Mouse (Mus musculus) kidney, embryonic 16.5 days (tissue): ENCODE data around the gene Taf1c. TPM values are rescaled to one million over a fixed set of nuclear protein-coding genes. Genes with fewer than 3 reads are reported as not detected.
A peak's percentile ranks its signal among the peaks of the same experiment; 100 is the strongest.

Source experiments
- ATAC-seq: fragments of 200-750 bp; cut with Nextera tagmentation; 2 replicates; pipeline ENCODE4 v1.8.0; 2017; ENCODE audit warnings: moderate TSS enrichment; ENCODE audit not compliant: low FRiP score, low TSS enrichment
- H3K27ac ChIP-seq: fragments of 300-500 bp; sonication (generic); 2 replicates; pipeline ENCODE4 v1.5.1; 2014; ENCODE audit warnings: low read length
- H3K27me3 ChIP-seq: fragments of 300-500 bp; sonication (generic); 2 replicates; pipeline ENCODE4 v1.6.1; 2014; ENCODE audit warnings: low read length, control low read depth, mixed read lengths; ENCODE audit not compliant: insufficient read depth
- H3K36me3 ChIP-seq: fragments of 300-500 bp; sonication (generic); 2 replicates; pipeline ENCODE4 v1.6.1; 2014; ENCODE audit warnings: low read length, control low read depth, mixed read lengths; ENCODE audit not compliant: insufficient read depth
- H3K4me1 ChIP-seq: fragments of 300-500 bp; sonication (generic); 2 replicates; pipeline ENCODE4 v1.6.1; 2014; ENCODE audit warnings: low read length, control low read depth, mixed read lengths; ENCODE audit not compliant: insufficient read depth
- H3K4me2 ChIP-seq: fragments of 300-500 bp; sonication (generic); replicated peaks from 2 replicates; pipeline ENCODE4 v1.6.1; 2014; ENCODE audit warnings: low read depth, low read length
- H3K4me3 ChIP-seq: fragments of 300-500 bp; sonication (generic); 2 replicates; pipeline ENCODE4 v1.5.1; 2014; ENCODE audit warnings: mild to moderate bottlenecking, low read length
- H3K9ac ChIP-seq: fragments of 300-500 bp; sonication (generic); replicated peaks from 2 replicates; pipeline ENCODE4 v1.6.1; 2014; ENCODE audit warnings: low read length
- H3K9me3 ChIP-seq: fragments of 300-500 bp; sonication (generic); 2 replicates; pipeline ENCODE4 v1.6.1; 2016; ENCODE audit warnings: low read length, control low read depth
- WGBS: fragments of 180-500 bp; shearing (Covaris S2); extraction: QIAGEN DNeasy Blood & Tissue Kit; methylation state at CpG from one replicate; pipeline ENCODE4 v1.1.7; 2014; 5-methylcytosine and 5-hydroxymethylcytosine counted together
- polyA plus RNA-seq: library from polyadenylated mRNA; unstranded; fragments of >200 nt; fragmentation: Nextera tagmentation; extraction: Ambion mirVana; gene quantifications from 2 replicates; pipeline ENCODE4 v1.2.1, GENCODE M21; 2015

Taf1c gene
- polyA plus RNA-seq, 1 experiment from 2014 or later, result 15.5 TPM

DNA sequence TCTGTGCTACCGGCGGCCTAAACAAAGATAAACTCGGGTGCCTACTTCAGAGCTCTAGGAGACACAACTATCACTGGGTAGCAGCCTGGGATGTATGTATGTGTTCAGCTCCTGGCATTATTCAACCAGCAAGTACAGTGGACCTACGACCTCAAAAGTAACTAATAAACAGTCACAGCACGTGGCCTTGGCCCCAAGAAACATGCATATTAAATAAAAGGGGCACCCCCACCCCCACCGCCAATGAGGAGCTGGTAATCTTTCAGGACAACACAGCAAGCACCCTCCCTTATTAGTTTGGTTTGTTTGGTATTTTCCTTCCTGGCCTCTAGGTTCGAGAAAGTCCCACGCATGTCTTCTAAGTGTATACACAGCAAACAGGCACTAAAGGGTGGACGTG lies 36.8 kb downstream of the Taf1c start:
- H3K27ac ChIP-seq, result no peak overlapping the region
- H3K27me3 ChIP-seq, result no peaks in the 10 kb centered on the region
- H3K36me3 ChIP-seq, result peaks cover 23% of the 10 kb centered on the region; the same call in 1 of the 2 replicates
- no peak for ATAC-seq
- H3K4me2 ChIP-seq, result no peak overlapping the region
- H3K4me3 ChIP-seq, result no peak overlapping the region
- WGBS, result 84% methylated on average over 9 of the region's 9 CpGs
- H3K9me3 ChIP-seq, result no peaks in the 10 kb centered on the region
- no peak overlapping the region for H3K9ac ChIP-seq
- no peaks in the 10 kb centered on the region for H3K4me1 ChIP-seq

DNA sequence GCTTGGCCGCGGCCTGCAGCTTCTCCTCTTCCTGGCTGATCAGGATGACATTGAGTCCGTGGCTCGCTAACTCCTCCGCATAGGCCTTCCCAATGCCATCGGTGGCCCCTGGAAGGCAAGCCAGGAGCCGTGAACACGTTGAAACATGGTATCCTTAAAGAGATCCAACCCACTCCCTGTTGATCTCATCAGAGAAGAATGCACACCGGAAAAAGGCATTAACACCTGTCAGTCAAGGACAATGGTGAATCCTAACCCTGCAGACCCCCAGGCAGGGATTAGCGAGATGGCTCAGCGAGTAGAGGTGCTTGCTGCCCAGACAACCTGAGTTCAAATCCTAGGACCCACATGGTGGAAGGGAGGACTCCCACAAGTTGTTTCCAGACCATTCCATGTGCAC lies 38.7 kb downstream of the Taf1c start:
- H3K4me3 ChIP-seq, result no peak overlapping the region
- no peaks in the 10 kb centered on the region for H3K9me3 ChIP-seq
- no peak overlapping the region for H3K27ac ChIP-seq
- no peaks in the 10 kb centered on the region for H3K27me3 ChIP-seq
- no peak overlapping the region for H3K4me2 ChIP-seq
- H3K4me1 ChIP-seq, result no peaks in the 10 kb centered on the region
- no peak overlapping the region for H3K9ac ChIP-seq
- H3K36me3 ChIP-seq, result peaks cover 29% of the 10 kb centered on the region; the same call in 1 of the 2 replicates
- no peak for ATAC-seq
- WGBS, result 77% methylated on average over 11 of the region's 11 CpGs

DNA sequence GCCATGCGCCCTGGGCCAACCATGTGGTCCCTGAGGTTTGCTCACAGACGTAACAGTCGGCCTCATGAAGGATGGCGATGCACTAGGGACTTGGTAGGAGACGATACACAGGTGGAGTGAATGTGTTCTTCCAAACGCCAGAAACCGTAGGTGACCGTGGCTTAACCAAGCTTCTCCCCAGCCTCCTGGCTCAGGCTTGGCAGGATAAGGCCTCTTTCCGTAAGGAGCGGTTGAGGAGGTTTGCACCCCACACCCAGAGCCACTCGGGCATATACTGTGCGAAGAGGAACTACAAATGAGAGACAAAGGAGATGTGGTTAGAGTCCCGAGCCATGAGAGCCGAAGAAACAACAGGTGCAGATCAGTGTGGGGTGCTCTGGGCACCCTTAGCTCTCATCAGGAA lies 41.2 kb downstream of the Taf1c start:
- WGBS, result 90% methylated on average over 14 of the region's 14 CpGs
- no peak overlapping the region for H3K4me3 ChIP-seq
- H3K27ac ChIP-seq, result no peak overlapping the region
- peaks cover 29% of the 10 kb centered on the region; the same call in 1 of the 2 replicates for H3K36me3 ChIP-seq
- H3K4me1 ChIP-seq, result peaks cover 4% of the 10 kb centered on the region; the same call in 1 of the 2 replicates
- no peak for ATAC-seq
- H3K9me3 ChIP-seq, result no peaks in the 10 kb centered on the region
- no peak overlapping the region for H3K9ac ChIP-seq
- no peaks in the 10 kb centered on the region for H3K27me3 ChIP-seq
- H3K4me2 ChIP-seq, result no peak overlapping the region

DNA sequence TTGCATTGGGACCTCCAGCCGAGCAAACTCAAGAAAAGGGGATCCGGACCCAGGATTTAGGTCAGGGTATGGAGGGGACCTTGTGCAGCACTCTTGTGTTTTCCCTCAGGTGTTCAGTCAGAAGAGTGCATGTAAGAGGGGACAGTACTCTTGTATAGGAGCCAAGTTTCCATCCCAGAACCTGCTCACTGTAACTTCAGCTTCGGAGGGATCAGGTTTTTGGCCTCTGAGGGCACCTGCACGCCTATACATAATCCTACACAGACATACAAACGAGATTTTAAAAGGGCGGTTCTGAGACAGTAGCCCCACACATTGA lies 45.7 kb downstream of the Taf1c start:
- Histone ChIP-seq H3K36me3 (peaks cover 17% of the 10 kb centered on the region; the same call in 1 of the 2 replicates), H3K27ac (peak overlapping the region; percentile 76), H3K4me1 (peaks cover 21% of the 10 kb centered on the region), H3K9me3 (no peaks in the 10 kb centered on the region), H3K27me3 (no peaks in the 10 kb centered on the region), H3K9ac (peak overlapping the region; percentile 78), H3K4me2 (no peak overlapping the region), H3K4me3 (no peak overlapping the region)
- no peak for ATAC-seq
- 91% methylated on average over 6 of the region's 6 CpGs for WGBS

DNA sequence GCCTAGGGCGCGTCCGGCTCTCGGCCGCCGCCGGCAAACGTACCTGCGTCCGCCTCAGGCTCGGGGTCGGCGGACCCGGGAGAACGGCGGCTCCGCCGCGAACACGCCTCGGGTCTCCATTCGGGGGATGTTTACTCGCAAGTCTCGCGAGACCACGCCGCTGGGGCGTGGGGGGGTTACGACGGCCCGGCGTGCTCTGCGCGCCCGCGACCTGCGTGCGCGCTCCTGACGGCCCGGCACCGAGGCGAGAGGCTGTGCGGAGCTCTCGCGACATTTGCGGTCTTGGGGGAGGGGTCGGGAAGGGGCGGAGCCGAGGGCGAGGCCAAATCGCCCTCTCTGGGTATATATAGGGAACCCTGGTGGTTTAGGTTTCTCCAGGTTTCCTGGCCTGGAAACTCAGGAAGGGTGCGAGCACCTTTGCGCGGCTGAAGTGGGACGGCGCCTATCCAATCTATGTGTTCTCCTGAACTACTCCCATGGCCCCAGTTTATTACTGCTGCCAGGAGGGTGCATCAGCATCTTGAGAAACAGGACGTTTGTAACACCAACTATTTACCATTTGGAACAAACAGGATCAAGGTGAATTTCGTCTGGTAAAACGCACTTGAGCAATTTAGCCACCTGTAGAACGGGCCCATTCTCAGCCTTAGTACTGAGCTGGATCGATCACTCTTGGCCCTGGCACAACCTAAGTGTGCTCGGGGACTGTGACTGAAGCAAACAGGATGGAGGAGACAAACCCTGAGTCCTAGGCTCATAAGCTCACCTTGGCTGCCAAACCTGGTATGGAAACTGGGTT lies 46.2 kb downstream of the Taf1c start, which contains the start of gene Mbtps1:
Gene Mbtps1 (minus strand): TSS at position 133 of the 799 bp plus-strand sequence.
- H3K4me2 ChIP-seq, result peak within 1 kb of the TSS; percentile 83
- H3K4me1 ChIP-seq, result peaks cover 21% of the 10 kb centered on the region
- ATAC-seq, result peak; percentile 97
- H3K27ac ChIP-seq, result peak within 1 kb of the TSS; percentile 92
- H3K9ac ChIP-seq, result peak within 1 kb of the TSS; percentile 90
- H3K36me3 ChIP-seq, result peaks cover 12% of the 10 kb centered on the region; the same call in 1 of the 2 replicates
- H3K27me3 ChIP-seq, result no peaks in the 10 kb centered on the region
- 5% methylated on average over 63 of the region's 63 CpGs for WGBS
- no peaks in the 10 kb centered on the region for H3K9me3 ChIP-seq
- H3K4me3 ChIP-seq, result peak within 1 kb of the TSS; percentile 83

DNA sequence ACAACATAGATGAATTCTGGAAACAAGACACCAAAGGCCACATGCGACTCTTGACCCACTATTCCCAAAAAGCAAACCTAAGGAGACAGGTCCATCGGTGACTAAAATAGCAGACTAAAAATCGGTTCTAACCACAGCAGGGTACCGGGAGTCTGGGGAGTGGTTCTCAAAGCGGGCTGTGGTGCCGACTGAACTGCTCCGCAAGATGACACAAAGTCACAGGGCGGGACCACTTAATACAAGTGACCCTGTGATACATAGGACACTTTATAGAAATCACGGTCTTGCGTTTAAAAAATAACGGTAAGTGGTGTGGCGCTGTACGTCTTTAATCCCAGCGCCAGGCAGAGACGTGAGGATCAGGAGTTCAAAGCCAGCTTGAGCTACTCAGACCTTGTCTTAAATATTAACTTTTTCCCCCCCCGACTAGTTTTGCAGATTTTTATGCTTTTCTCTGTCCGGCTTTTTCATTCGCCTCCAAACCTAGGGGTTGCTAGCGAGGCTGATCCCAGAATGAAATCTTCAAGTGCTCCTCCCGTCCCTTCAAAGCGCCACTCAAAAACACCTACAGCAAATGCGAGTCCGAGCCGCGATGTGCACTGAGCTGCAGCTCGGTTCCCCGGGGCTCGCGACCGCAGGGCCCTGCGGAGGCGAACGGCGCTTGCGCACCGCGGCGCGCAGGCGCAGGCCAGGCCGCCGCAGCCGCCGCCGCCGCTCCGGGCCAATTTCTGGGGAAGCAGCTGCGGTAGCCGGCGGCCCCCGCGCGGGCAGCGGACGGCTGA lies 47.0 kb downstream of the Taf1c start:
- Histone ChIP-seq H3K9ac (peak overlapping the region; percentile 90), H3K4me3 (peak overlapping the region; percentile 83), H3K36me3 (peaks cover 4% of the 10 kb centered on the region; the same call in 1 of the 2 replicates), H3K9me3 (no peaks in the 10 kb centered on the region), H3K27ac (peak overlapping the region; percentile 92), H3K4me1 (peaks cover 24% of the 10 kb centered on the region), H3K27me3 (no peaks in the 10 kb centered on the region), H3K4me2 (peak overlapping the region; percentile 83)
- under 1% methylated on average over 55 of the region's 55 CpGs for WGBS
- ATAC-seq, result peak; percentile 92

DNA sequence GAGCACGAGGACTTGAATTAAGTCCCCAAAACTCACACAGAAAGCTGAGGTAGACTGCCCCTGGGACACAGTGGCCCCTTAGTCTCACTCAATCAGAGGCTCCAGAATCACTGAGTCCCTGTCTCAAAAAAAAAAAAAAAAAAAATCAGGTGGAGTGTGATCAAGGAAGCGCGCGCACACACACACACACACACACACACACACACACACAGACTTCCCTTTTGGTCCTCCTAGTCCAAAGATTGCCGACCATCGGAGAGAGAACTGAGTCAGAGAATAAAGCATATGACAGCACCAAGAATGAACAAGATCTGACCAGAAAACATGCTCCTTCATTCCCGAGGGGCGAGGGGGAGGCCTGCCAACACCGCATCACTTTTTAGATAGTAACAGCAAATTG lies 47.9 kb downstream of the Taf1c start:
- H3K27me3 ChIP-seq, result no peaks in the 10 kb centered on the region
- peak overlapping the region; percentile 83 for H3K4me2 ChIP-seq
- 72% methylated on average over 9 of the region's 9 CpGs for WGBS
- peak overlapping the region; percentile 83 for H3K4me3 ChIP-seq
- H3K4me1 ChIP-seq, result peaks cover 27% of the 10 kb centered on the region
- H3K9me3 ChIP-seq, result no peaks in the 10 kb centered on the region
- no peak overlapping the region for H3K27ac ChIP-seq
- peak overlapping the region; percentile 90 for H3K9ac ChIP-seq
- H3K36me3 ChIP-seq, result no peaks in the 10 kb centered on the region
- no peak for ATAC-seq

DNA sequence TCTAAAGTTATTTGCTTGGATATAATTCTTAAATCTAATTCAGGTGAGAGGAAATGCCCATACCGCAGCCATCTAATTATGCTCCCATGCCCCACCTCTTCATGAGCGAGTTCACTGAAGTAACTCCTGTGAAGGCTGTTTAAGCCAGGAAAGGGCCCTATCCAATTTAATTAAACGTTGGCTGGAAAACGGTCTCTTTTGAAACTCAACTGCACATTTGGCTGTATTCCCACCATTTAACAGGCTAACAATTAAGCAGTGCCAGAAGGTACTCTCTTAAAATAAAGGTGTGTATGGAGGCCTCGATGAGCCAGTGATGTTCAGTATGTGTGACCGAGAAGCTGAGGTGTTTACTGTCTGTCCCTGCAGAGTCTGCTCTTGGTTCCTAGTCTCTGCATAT lies 49.2 kb downstream of the Taf1c start:
- Histone ChIP-seq H3K36me3 (no peaks in the 10 kb centered on the region), H3K9ac (no peak overlapping the region), H3K4me2 (no peak overlapping the region), H3K9me3 (no peaks in the 10 kb centered on the region), H3K4me3 (no peak overlapping the region), H3K27ac (no peak overlapping the region), H3K4me1 (peaks cover 27% of the 10 kb centered on the region), H3K27me3 (no peaks in the 10 kb centered on the region)
- 78% methylated on average over 6 of the region's 6 CpGs for WGBS
- no peak for ATAC-seq

DNA sequence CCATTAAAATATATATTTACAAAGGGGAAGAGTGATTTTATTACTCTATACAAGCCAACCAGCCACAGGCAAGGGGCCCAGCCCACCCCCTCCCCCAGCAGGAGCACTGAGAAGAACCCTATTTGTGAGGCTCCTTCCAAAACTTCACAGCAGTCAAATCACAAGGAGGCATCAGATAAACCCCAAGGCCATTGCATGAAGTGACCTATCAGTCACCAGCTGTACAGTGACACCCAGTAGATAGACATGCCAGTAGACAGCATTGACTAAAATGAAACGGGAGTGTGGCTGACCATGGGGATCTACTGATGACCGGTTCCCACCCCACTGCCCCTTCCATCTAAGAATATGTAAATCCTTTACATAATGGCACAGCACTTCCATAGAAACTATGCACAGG lies 52.1 kb downstream of the Taf1c start:
- H3K27me3 ChIP-seq, result no peaks in the 10 kb centered on the region
- H3K4me3 ChIP-seq, result no peak overlapping the region
- H3K27ac ChIP-seq, result no peak overlapping the region
- 66% methylated on average over 2 of the region's 2 CpGs for WGBS
- H3K9me3 ChIP-seq, result no peaks in the 10 kb centered on the region
- H3K9ac ChIP-seq, result no peak overlapping the region
- H3K36me3 ChIP-seq, result no peaks in the 10 kb centered on the region
- no peak for ATAC-seq
- H3K4me2 ChIP-seq, result no peak overlapping the region
- H3K4me1 ChIP-seq, result peaks cover 23% of the 10 kb centered on the region
